Mouse (Mus musculus) neural tube, embryonic 12.5 days (tissue): ENCODE data around the gene a. TPM values are rescaled to one million over a fixed set of nuclear protein-coding genes. Genes with fewer than 3 reads are reported as not detected.
"Not testable (repeated sequence)": the region's sequence is repeated elsewhere in the genome, so short reads cannot be mapped to it uniquely, and the experiment has no call there.

Experiments
- ATAC-seq: fragments of 200-750 bp; cut with Nextera tagmentation; 2 replicates; pipeline ENCODE4 v1.8.0; 2017; ENCODE audit warnings: low read depth, mild to moderate bottlenecking, moderate TSS enrichment, moderate library complexity; ENCODE audit not compliant: low FRiP score
- H3K27ac ChIP-seq: fragments of 300-500 bp; sonication (generic); 2 replicates; pipeline ENCODE4 v1.5.1; 2016
- H3K27me3 ChIP-seq: fragments of 300-500 bp; sonication (generic); replicated peaks from 2 replicates; pipeline ENCODE4 v1.6.1; 2016; ENCODE audit warnings: mild to moderate bottlenecking
- H3K36me3 ChIP-seq: fragments of 300-500 bp; sonication (generic); 2 replicates; pipeline ENCODE4 v1.6.1; 2016; ENCODE audit warnings: mild to moderate bottlenecking
- H3K4me1 ChIP-seq: fragments of 300-500 bp; sonication (generic); 2 replicates; pipeline ENCODE4 v1.6.1; 2016
- H3K4me2 ChIP-seq: fragments of 300-500 bp; sonication (generic); replicated peaks from 2 replicates; pipeline ENCODE4 v1.6.1; 2016; ENCODE audit warnings: mild to moderate bottlenecking
- H3K4me3 ChIP-seq: fragments of 300-500 bp; sonication (generic); 2 replicates; pipeline ENCODE4 v1.5.1; 2016
- H3K9ac ChIP-seq: fragments of 300-500 bp; sonication (generic); 2 replicates; pipeline ENCODE4 v1.6.1; 2016; ENCODE audit warnings: mild to moderate bottlenecking
- H3K9me3 ChIP-seq: fragments of 300-500 bp; sonication (generic); 2 replicates; pipeline ENCODE4 v1.6.1; 2016; ENCODE audit warnings: mild to moderate bottlenecking
- WGBS: fragments of 180-500 bp; shearing (Covaris S2); methylation state at CpG from one replicate; pipeline ENCODE4 v1.1.7; 2016; 5-methylcytosine and 5-hydroxymethylcytosine counted together
- polyA plus RNA-seq: library from polyadenylated mRNA; unstranded; fragments of >200 nt; fragmentation: Nextera tagmentation; extraction: Ambion mirVana; gene quantifications from 2 replicates; pipeline ENCODE4 v1.2.1, GENCODE M21; 2016

a gene
- polyA plus RNA-seq, 1 experiment from 2014 or later = not detected

- no peaks in the 10 kb centered on the region for H3K9me3 ChIP-seq
- no peak overlapping the region for H3K9ac ChIP-seq
- 0 out of 2 replicates have a peak, but pooled peaks cover 7% of the 10 kb centered on the region for H3K27me3 ChIP-seq
- no peak overlapping the region for H3K4me3 ChIP-seq
- H3K36me3 ChIP-seq = no peaks in the 10 kb centered on the region
- no peak overlapping the region for H3K4me2 ChIP-seq
- H3K4me1 ChIP-seq = no peaks in the 10 kb centered on the region
- no peak for ATAC-seq
- WGBS = 17% methylated on average over 2 of the region's 2 CpGs
- H3K27ac ChIP-seq = no peak overlapping the region
Observed at GRCm38 (mm10) chr2:154916547-154916946, 125.3 kb downstream of the a start.

GRCm38 (mm10) chr2:154917866-154918641, 126.9 kb downstream of the a start:
- no peak overlapping the region for H3K4me3 ChIP-seq
- no peaks in the 10 kb centered on the region for H3K9me3 ChIP-seq
- no peaks in the 10 kb centered on the region for H3K36me3 ChIP-seq
- H3K4me2 ChIP-seq = no peak overlapping the region
- WGBS = 83% methylated on average over 13 of the region's 13 CpGs
- no peak overlapping the region for H3K27ac ChIP-seq
- H3K9ac ChIP-seq = no peak overlapping the region
- 0 out of 2 replicates have a peak, but pooled peaks cover 7% of the 10 kb centered on the region for H3K27me3 ChIP-seq
- no peaks in the 10 kb centered on the region for H3K4me1 ChIP-seq
- ATAC-seq = no peak

GRCm38 (mm10) chr2:154920896-154921295, 129.7 kb downstream of the a start:
- no peaks in the 10 kb centered on the region for H3K36me3 ChIP-seq
- no peak overlapping the region for H3K9ac ChIP-seq
- no peaks in the 10 kb centered on the region for H3K4me1 ChIP-seq
- WGBS = 85% methylated on average over 7 of the region's 7 CpGs
- no peak for ATAC-seq
- no peak overlapping the region for H3K4me3 ChIP-seq
- no peak overlapping the region for H3K27ac ChIP-seq
- no peaks in the 10 kb centered on the region for H3K9me3 ChIP-seq
- no peak overlapping the region for H3K4me2 ChIP-seq
- H3K27me3 ChIP-seq = peaks cover 17% of the 10 kb centered on the region; the same call in 1 of the 2 replicates

GRCm38 (mm10) chr2:154922134-154922533, 130.9 kb downstream of the a start:
- not testable (repeated sequence) for H3K4me1 ChIP-seq, H3K36me3 ChIP-seq, H3K9me3 ChIP-seq, H3K4me2 ChIP-seq, H3K27ac ChIP-seq, ATAC-seq, H3K9ac ChIP-seq, H3K4me3 ChIP-seq
- WGBS = no CpG with 5 or more reads among the region's 4 CpGs
- peaks cover 17% of the 10 kb centered on the region; the same call in 1 of the 2 replicates for H3K27me3 ChIP-seq

- H3K4me1 ChIP-seq = no peaks in the 10 kb centered on the region
- H3K27ac ChIP-seq = no peak overlapping the region
- no peak overlapping the region for H3K9ac ChIP-seq
- 45% methylated on average over 7 of the region's 7 CpGs for WGBS
- H3K4me3 ChIP-seq = no peak overlapping the region
- no peak for ATAC-seq
- H3K9me3 ChIP-seq = no peaks in the 10 kb centered on the region
- H3K4me2 ChIP-seq = no peak overlapping the region
- no peaks in the 10 kb centered on the region for H3K36me3 ChIP-seq
- peaks cover 23% of the 10 kb centered on the region; the same call in 1 of the 2 replicates for H3K27me3 ChIP-seq
Observed at GRCm38 (mm10) chr2:154925411-154926031, 134.3 kb downstream of the a start.

GRCm38 (mm10) chr2:154926843-154927242, 135.6 kb downstream of the a start:
- no peak overlapping the region for H3K4me3 ChIP-seq
- H3K36me3 ChIP-seq = no peaks in the 10 kb centered on the region
- no peaks in the 10 kb centered on the region for H3K9me3 ChIP-seq
- no peak overlapping the region for H3K27ac ChIP-seq
- ATAC-seq = no peak
- no peak overlapping the region for H3K4me2 ChIP-seq
- H3K27me3 ChIP-seq = peaks cover 27% of the 10 kb centered on the region; the same call in 1 of the 2 replicates
- H3K4me1 ChIP-seq = no peaks in the 10 kb centered on the region
- H3K9ac ChIP-seq = no peak overlapping the region
- WGBS = 69% methylated on average over 6 of the region's 6 CpGs

- Histone ChIP-seq H3K27ac (no peak overlapping the region), H3K4me2 (no peak overlapping the region), H3K4me1 (no peaks in the 10 kb centered on the region), H3K4me3 (no peak overlapping the region), H3K9me3 (no peaks in the 10 kb centered on the region), H3K36me3 (no peaks in the 10 kb centered on the region), H3K9ac (no peak overlapping the region), H3K27me3 (peaks cover 27% of the 10 kb centered on the region; the same call in 1 of the 2 replicates)
- no peak for ATAC-seq
- WGBS = 39% methylated on average over 2 of the region's 2 CpGs
Observed at GRCm38 (mm10) chr2:154928298-154928697, 137.1 kb downstream of the a start.

- Histone ChIP-seq H3K9ac (no peak overlapping the region), H3K27me3 (0 out of 2 replicates have a peak, but pooled peaks cover 12% of the 10 kb centered on the region), H3K27ac (no peak overlapping the region), H3K4me1 (no peaks in the 10 kb centered on the region), H3K36me3 (no peaks in the 10 kb centered on the region), H3K4me2 (no peak overlapping the region), H3K4me3 (no peak overlapping the region), H3K9me3 (no peaks in the 10 kb centered on the region)
- WGBS = 80% methylated on average over 4 of the region's 4 CpGs
- no peak for ATAC-seq
Observed at GRCm38 (mm10) chr2:154933884-154934283, 142.7 kb downstream of the a start.

GRCm38 (mm10) chr2:154936106-154936505, 144.9 kb downstream of the a start:
- WGBS = 77% methylated on average over 6 of the region's 6 CpGs
- H3K36me3 ChIP-seq = no peaks in the 10 kb centered on the region
- H3K27ac ChIP-seq = no peak overlapping the region
- H3K9me3 ChIP-seq = no peaks in the 10 kb centered on the region
- ATAC-seq = no peak
- H3K4me1 ChIP-seq = no peaks in the 10 kb centered on the region
- H3K4me2 ChIP-seq = no peak overlapping the region
- H3K9ac ChIP-seq = no peak overlapping the region
- H3K4me3 ChIP-seq = no peak overlapping the region
- 0 out of 2 replicates have a peak, but pooled peaks cover 3% of the 10 kb centered on the region for H3K27me3 ChIP-seq

GRCm38 (mm10) chr2:154936536-154937155, 145.4 kb downstream of the a start:
- ATAC-seq = no peak
- Histone ChIP-seq H3K27ac (no peak overlapping the region), H3K9me3 (no peaks in the 10 kb centered on the region), H3K36me3 (no peaks in the 10 kb centered on the region), H3K9ac (no peak overlapping the region), H3K4me3 (no peak overlapping the region), H3K4me2 (no peak overlapping the region), H3K27me3 (no peaks in the 10 kb centered on the region), H3K4me1 (no peaks in the 10 kb centered on the region)
- 80% methylated on average over 11 of the region's 11 CpGs for WGBS

- H3K4me3 ChIP-seq = no peak overlapping the region
- H3K9ac ChIP-seq = no peak overlapping the region
- no peak overlapping the region for H3K27ac ChIP-seq
- H3K36me3 ChIP-seq = no peaks in the 10 kb centered on the region
- ATAC-seq = no peak
- 81% methylated on average over 8 of the region's 8 CpGs for WGBS
- 0 out of 2 replicates have a peak, but pooled peaks cover 3% of the 10 kb centered on the region for H3K4me1 ChIP-seq
- H3K4me2 ChIP-seq = no peak overlapping the region
- H3K27me3 ChIP-seq = no peaks in the 10 kb centered on the region
- no peaks in the 10 kb centered on the region for H3K9me3 ChIP-seq
Observed at GRCm38 (mm10) chr2:154937547-154938390, 146.6 kb downstream of the a start.
